Mouse (Mus musculus) olfactory bulb, adult 2 months (tissue): ENCODE results near the gene 4930579F01Rik.

Source experiments
- CTCF ChIP-seq: fragments of 200-500 bp; IDR thresholded peaks from 2 replicates; pipeline ENCODE4 v1.5.1; 2012; ENCODE audit warnings: low read depth, mild to moderate bottlenecking, low read length, moderate library complexity; ENCODE audit not compliant: insufficient read depth
- POLR2A ChIP-seq: fragments of 200-500 bp; IDR thresholded peaks from 2 replicates; pipeline ENCODE4 v1.6.1; 2012; ENCODE audit warnings: mild to moderate bottlenecking, low read depth, low read length, moderate library complexity; ENCODE audit not compliant: insufficient read depth

DNA sequence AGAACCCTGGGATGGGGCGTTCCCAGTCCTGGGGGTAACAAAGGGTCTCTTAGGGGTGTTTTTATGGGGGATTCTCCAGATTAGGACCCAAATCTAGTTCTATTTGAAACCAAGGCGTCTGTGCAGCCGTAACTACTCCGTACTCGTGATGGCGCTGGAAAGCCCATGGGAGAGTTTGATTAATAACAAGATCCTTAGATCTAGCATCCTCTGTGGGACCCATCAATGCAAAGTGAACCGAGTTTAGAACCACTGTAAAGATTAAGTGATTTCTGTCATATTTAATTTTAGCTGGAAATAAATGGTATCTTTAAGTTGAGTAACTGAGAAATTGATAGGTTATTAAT lies 5.1 kb upstream of the 4930579F01Rik start:
- TF ChIP-seq POLR2A (no peak), CTCF (no peak)
